Mouse (Mus musculus) MEL-GATA-1-ER (cell line): ENCODE results near the gene Rpl23a.

Experiments used
- DNase-seq: peaks from one replicate; pipeline ENCODE4 v3.0.0-alpha.2; 2012; ENCODE audit warnings: low read depth; ENCODE audit errors: extremely low read depth

Gene Rpl23a

DNA sequence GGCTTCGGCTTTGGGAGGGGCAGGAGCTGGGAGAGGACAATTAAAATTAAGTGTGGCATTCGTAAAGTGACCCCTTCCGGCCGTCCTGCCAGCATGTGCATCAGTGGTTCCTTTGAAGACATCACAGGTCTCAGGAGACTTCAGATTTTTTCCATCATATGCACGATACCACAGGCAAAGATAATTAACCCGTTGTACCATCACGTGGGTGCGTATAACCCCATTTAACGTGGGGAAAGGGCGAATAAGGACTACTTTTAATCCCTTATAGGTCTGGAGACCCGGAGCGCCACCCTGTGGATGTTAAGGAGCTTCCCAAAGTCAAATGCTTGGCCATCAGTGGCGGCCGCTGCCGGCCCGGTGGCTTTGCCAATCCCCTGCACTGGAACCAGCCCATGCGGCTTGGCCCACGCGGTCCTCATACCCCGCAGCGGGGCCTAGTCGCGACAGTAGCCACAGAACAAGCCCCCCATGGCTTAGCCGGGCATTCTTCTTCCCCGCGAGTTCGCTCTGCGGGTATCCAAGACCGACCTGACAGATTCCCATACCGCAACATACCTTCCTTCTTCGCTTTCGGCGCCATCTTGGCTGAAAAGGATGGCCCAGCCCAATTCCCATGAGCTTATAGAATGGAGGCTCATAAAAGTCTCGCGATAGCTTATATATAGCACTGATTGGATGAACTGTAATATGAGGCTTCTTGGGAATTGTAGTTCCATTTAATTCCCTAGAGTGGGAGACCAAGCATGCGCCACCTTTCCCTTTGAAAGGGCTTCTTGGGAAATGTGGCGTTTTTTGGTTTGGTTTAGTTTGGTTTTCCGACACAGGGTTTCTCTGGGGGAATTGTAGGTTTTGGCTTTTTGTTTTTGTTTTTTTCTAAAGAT lies at the start of gene Rpl23a:
Gene Rpl23a, minus strand, starts transcription at position 624 of the 884 bp plus-strand sequence.
- peak; percentile 96 for DNase-seq

DNA sequence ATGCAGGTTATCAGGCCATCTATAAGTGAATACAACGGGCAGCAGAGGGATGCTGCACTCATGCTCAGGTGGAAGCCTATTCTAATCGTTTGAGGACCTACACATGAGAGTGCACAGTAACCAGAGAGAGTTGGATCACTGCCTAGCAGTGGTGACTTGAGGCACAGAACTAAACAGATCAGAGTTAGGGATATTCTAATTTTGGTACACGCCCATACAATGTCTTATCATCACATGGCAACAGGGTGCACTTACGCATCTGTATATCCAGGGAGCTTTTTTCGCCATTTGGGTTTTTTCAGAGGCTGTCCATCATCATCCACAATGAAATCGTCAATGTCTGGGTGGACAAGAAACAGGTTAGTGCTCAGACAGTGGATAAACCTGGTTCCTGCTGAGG lies 48.1 kb upstream of the Rpl23a start:
- no peak for DNase-seq

DNA sequence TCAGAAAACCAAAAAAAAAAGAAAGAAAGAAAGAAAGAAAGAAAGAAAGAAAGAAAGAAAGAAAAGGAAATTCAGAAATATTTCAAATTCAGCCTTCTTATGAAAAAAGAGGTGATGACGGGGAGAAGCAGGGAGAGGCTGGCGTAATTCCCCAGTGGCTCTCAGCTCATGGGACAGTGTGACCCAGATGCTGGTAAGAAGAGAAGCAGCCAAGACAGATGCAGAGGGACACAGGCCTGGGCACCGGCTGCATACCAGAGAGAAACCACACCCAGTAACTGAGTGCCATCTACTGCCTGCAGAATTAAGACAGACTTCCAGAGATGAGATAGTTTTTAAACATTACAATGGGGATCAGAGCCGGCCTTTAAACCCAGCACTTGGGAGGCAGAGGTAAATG lies 40.2 kb upstream of the Rpl23a start:
- no peak for DNase-seq

DNA sequence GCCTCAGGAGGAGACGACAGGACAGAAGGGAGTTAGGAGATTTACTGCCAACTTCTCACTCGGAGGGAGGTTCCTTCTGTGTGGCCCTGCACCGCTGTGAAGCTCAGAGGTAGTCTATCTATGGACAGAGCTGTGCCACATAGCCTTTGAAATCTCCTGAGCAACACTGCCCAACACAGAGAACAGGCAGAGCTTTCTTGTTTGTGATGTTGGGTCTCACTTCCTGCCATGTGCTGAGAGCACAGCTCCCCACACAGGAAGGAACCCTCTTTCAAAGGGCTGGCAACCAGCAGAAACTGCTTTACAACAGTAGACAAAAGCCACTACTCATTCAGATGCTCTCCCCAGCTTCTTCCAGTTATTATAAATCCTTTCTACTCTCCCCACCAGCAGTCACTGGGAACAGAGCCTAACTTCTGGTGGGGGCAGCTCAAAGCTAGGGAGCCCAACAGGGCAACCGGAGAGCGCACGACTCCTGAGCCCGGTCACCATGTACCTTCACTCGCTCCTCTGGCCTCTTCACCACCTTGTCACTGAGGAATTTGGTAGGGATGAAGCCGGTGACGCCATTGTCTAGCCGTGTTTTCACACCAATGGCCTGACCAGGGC lies 32.4 kb upstream of the Rpl23a start:
- DNase-seq: no peak

DNA sequence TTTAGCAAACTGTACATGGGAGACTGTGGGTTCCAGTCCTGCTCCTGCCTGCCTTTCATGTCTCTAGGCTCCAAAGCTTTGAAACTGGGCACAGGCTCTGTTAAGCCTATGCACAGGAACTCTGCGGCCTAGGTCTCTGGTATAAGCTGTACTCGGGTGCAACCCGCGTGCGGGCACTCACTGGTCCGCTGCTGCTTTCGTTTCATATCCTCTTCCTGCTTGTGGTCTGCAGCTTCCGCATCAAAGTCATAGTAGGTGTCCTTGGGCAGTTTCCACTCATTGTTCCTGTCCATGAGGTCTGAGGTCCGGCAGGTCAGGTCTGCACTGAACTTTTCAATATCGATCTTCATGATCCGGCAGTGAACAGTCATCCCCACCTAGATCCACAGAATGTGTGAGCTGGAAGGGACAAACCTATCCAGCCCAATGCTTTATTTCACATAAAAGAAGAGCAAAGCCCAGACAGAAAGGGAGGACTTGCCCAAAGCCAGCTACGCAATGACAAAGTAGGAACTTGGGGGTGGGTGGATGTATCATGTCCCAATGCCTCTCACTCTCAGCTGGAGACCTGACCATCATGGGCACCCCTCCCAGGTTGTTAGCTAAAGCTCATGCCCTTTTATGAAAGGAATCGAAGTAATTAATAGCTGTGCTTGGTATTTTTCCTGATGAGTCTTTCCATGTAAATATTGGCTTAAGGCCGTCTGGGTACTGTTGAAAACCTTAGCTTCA lies 29.9 kb upstream of the Rpl23a start:
- no peak for DNase-seq

DNA sequence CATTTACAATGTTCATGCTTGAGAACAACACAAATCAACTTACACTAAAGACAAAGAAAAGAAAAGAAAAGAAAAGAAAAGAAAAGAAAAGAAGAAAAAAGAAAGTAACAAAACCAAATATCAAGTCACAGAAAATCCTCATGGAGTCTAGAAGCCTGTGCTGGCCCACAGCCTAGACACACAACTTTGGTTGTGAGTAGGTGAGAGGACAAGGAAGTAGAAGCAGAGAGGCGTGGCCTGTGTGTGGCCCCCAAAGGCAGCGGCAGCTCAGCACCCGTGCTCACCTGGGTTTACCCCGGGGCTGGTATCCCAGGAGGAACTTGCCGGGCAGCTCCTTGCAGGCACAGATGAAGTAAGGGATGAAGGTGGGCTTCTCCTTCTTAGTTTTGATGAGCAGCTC lies 28.1 kb upstream of the Rpl23a start:
- no peak for DNase-seq

DNA sequence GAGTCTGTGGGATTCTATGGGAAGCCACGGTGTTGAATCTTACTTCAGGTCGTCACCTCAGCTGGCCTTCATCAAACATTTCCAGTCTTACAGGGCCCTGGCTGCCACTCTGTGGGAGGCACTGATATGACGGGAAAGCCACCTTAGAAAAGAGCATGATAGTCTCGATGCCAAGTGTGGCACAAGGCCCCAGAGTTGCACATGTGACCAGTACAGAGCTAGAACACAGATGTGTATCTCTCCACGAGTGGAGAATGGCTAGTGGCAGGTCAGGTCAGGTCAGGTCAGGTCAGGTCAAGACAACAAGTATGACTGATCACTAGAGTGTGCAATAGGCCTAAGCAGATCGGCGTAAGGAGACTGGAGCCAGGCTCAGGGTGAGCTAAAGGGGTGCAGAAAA lies 27.2 kb upstream of the Rpl23a start:
- no peak for DNase-seq

DNA sequence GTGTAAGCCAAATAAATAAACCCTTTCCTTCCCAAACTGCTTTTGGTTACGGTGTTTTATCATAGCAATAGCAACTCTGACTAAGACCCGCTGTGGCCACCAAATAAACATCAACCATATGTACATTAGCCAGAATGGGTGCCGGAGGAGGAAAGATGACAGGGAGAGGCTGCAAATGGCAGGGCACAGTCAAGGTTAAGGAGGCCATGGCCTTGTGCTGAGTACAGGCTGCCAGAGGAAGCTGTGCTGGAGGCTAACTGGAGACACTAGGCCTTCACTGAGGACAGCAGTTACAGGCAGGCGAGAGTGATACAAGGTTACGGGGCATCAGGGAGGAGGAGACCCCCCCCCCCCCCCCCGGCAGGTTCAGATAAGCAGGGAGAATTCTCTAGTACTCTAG lies 26.5 kb upstream of the Rpl23a start:
- DNase-seq: no peak

DNA sequence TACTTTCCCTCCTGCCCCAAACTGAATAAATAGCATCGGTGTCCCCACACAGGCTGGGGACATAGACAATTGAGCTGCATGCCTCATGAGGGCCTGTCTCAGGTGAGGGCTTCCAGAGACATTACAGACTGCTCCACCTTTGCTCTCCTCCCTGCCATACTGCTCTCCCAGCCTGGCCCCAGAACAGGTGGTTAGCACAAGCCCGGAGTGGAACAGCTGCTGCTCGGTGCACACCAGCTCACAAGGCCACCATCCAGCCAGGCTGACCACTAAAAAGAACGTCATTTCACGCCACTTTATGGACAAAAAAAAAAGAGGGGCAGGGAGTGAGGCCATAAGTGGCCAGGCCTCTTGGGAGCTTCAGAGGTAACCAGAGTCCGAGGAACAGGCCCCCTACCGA lies 23.8 kb upstream of the Rpl23a start:
- no peak for DNase-seq

DNA sequence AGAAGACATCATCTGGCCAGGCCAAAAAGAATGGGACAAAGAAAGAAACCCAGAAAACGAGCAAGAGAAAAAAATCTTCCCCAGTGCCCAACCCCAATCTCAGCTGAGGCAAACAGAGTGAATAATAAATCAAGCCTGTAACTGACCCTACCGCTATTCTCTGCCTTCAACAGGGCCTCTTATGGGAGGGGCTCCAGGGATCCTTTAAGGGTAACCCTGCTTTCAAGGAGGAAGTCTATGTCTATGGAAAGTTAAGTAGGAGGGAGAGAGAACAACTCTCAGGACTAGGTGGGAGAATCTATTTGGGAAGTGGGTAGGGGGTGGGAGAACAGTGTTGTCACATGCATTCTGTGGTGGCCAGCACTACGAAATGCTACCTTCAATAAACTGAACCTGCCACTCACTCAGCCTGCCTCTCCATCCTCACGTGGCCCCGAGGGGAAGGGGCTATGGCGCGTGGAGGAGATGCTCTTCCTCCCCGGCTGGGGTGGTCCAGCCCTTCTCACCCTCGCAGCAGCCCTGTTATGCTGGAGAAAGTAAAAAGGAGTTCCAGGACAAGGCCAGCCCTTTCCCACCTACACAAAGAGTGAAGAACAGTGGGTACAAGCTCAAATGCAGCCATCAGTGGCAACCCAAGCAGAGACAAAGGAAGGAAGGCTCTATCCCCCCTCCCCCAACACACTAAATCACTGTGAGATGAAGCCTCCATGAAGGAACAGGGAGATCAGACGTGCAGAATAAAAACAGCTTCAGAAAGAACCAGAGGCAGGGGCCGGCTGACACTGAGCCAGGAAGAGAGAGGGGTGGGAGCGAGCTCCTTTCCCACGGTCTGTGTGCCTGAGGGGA lies 22.2 kb upstream of the Rpl23a start:
- DNase-seq: no peak

DNA sequence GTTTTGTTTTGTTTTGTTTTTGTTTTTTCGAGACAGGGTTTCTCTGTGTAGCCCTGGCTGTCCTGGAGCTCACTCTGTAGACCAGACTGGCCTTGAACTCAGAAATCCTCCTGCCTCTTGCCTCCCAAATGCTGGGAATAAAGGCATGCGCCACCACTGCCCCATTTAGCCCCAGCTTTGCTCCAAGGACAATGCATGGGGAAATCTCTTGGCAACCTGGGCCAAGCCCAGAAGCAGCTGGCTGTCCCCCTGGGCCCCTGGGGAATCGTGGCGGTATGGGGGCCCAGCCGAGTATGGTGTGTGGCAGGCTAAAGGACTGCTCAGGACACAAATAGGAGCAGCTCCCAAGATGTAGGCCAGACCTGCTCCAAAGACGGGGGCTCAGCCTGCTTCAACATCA lies 20.9 kb upstream of the Rpl23a start:
- DNase-seq: no peak

DNA sequence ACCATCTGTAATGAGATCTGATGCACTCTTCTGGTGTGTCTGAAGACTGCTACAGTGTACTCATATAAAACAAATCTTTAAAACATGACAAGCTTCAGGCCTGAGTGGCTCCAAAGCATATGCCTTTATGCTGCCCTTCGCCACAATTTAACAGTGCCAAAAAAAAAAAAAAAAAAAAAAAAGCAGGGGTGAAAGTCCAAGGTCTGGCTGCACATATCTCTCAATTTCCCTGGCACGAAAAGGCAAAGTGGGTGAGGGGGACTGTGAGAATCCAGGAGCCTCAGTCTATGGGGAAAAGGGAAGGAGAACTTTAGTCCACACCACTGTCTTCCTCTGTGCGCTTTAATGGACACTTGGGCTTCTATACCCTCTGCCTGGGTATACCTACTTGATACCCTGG lies 19.0 kb upstream of the Rpl23a start:
- no peak for DNase-seq

DNA sequence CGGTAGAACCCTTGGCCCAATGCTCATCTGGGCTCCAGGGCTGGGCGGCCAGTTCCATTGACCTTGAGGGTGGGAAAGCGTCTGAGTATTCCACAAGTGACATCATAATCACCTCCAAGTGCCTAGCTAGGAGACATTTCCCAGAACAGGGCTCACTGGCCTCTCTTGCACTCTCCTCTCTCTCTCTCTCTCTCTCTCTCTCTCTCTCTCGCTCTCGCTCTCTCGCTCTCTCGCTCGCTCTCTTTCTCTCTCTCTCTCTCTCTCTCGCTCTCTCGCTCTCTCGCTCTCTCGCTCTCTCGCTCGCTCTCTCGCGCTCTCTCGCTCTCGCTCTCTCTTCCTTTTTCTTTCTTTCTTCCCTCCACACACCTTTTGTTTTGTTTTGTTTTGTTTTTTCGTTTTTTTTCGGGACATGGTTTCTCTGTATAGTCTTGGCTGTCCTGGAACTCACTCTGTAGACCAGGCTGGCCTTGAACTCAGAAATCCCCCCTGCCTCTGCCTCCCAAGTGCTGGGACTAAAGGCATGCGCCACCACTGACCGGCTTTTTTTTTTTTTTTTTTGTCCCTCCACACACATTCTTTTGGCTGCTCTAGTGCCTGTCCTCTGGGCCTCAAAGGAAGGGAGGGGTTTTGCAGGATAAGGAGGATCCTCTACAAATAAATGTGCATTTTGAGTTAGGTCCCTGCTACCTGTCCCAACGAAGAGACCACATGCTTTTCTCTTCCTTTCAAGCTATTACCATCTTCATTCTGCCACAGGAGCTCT lies 11.9 kb upstream of the Rpl23a start:
- no peak for DNase-seq

DNA sequence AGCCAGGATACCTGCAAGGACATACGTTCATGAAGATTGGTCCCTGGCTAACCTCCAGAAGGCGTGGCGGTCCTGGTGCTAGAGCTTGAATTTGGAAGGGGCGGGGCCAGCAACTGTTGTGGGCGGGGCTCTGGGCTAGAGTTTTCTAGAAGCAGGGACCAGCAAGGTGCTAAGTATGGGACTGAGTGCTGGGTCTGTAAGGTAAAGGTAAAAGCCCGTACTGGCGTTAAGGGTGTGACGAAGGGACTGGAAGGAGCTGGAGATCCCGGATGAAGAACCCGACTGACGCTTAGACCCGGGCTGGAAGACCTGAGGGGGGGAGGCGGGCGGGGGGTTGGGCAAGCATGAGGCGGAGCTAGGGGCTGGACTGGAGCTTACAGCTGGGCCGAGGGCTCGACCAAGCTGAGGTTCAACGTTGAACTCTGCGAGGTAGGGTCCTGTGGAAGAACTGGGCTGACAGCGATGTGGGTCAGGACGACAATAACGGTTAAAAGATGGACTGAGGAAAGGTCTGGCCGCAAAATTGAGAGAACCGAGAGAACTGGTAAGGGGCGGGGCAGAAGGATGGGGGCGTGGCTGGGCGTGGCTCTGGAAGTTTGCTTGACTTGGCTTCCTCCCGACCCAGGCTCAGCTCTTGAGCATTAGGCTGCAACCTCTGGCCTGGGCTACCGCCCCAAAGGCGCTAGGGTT lies 11.2 kb upstream of the Rpl23a start:
- DNase-seq: peak; percentile 59

DNA sequence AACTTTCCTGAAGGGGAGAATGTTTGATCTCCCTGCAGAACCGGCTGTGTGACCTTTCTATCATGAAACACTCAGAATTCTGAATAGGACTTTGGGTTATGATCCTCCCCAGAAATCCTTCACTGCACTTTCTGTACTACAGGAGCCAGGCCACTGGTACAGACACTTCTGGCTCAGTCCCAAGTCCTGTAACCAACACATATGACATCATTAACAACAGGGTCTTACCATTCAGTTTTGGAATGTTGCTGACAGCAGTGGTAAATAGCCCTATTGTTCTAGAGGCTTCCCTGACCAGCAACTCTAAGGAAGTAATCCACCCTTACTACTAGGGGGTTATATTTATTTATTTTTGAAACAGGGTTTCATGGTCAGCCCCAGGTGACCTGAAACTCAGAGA lies 9.7 kb upstream of the Rpl23a start, which contains the start of gene Proca1:
Gene Proca1, plus strand, starts transcription at position 280 of the 400 bp plus-strand sequence.
- no peak for DNase-seq

DNA sequence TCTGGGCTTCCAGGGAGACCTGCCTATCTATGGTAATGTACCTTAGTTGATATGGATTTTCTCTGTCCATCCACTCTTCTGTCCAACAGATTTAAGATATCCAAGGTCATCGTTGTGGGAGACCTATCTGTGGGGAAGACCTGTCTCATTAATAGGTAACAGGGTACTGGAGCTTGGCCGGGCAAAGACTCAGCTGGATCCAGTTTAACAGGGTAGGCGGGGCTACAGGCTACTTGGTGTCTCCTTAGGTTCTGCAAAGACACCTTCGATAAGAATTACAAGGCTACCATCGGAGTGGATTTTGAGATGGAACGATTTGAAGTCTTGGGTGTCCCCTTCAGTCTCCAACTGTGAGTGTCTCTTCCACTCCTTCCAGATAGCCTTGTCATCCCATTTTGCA lies 6.7 kb upstream of the Rpl23a start:
- DNase-seq: no peak

DNA sequence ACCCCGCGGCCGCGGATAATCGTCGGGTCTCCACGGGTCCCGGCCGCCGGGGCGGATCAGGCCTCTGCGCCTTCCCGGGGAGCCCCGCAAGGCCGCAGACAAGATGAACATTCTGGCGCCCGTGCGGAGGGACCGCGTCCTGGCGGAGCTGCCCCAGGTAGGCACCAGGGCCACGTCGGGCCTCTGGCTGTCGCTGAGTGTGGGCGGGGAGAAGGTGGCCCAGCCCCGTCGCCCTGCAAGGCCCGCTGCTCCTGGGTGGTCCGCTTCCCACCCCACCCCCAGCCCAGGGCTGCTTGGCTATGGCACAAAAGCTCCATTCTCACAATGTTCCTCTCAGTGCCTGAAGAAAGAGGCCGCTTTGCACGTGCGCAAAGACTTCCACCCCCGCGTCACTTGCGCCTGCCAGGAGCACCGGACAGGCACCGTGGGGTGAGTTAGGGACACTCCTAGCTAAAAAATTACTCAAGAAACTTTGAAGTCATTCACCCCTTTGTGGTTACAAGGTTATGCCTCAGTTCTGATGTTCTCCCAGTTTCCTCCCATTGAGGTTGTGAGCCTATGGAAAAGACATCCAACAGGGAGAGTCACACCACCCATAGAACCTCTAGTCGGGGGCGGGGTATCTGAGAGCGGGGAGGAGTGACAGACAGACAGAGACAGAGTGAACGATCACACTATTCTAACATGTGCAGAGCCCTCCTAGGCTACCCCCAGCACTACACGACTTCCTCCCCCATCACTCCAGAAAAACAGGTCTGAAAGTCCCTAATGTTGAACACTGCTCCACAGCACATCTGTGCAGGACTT lies 6.1 kb upstream of the Rpl23a start:
- DNase-seq: no peak

DNA sequence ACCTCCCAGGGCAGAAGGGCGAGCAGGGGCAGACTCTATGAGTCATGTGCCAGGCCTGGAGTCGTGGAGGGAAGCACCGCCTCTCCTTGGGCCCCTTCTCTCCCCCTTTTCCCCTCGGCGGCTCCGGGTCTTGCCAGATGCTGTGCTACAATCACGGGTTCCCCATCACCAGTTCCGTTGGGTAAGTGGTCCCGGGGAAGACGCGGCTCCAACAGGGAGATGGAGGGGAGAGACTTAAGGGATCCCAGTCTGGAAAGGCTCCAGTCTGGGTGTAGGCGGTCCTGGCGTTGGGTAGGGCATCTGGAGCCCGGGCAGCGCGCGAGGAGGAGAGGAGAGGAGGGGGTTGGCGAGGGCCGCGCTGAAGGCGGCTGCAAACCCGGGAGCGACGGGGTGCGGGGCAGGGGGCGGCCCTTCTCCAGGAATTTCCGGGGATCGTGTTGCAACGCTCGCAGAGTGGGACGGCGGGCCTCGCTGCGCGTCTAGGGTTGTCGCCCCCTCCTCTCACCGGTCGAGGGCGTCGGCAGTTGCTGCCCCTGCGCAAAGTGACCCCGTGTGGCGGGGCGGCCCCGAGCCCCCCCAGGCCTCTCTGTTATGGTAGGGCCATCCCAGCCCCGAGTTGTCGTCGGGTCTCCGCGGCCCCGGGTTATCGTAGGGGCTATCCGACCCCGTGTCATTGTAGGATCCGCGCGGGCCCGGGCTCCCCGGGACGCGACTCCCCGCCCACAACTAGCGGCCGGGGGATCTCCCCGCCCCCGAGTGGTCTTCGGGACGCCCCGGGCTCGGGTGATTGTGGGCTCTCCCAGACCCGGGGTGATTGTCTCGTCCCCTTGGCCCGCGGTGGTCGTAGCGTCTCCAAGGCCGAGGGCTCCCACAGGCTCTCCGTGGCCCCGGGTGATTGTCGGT lies 5.2 kb upstream of the Rpl23a start, which contains the start of gene Rab34:
Gene Rab34, plus strand, starts transcription at position 100 of the 903 bp plus-strand sequence.
- DNase-seq: no peak
